Mouse (Mus musculus) heart, embryonic 10.5 days (tissue): ENCODE measurements at regions not wholly inside any gene's neighbourhood (a gene's known extent, or its start where the extent isn't known, plus 50 kb on each side); places are given as distances from the start of the nearest gene placed in this dataset.

Experiments used
- DNase-seq: peaks from one replicate; pipeline ENCODE4 v3.0.0-alpha.2; 2017; ENCODE audit warnings: low spot score
- H3K27ac ChIP-seq: fragments of 300-500 bp; sonication (generic); 2 replicates; pipeline ENCODE4 v1.5.1; 2016; ENCODE audit warnings: mild to moderate bottlenecking
- H3K27me3 ChIP-seq: fragments of 300-500 bp; sonication (generic); 2 replicates; pipeline ENCODE4 v1.6.1; 2016; ENCODE audit warnings: mild to moderate bottlenecking; ENCODE audit not compliant: poor library complexity, insufficient read depth, severe bottlenecking
- H3K36me3 ChIP-seq: fragments of 300-500 bp; sonication (generic); 2 replicates; pipeline ENCODE4 v1.6.1; 2016; ENCODE audit warnings: mild to moderate bottlenecking, moderate library complexity
- H3K4me1 ChIP-seq: fragments of 300-500 bp; sonication (generic); 2 replicates; pipeline ENCODE4 v1.6.1; 2016; ENCODE audit warnings: mild to moderate bottlenecking
- H3K4me3 ChIP-seq: fragments of 300-500 bp; sonication (generic); 2 replicates; pipeline ENCODE4 v1.5.1; 2016; ENCODE audit warnings: mild to moderate bottlenecking, moderate library complexity
- H3K9me3 ChIP-seq: fragments of 300-500 bp; sonication (generic); 2 replicates; pipeline ENCODE4 v1.6.1; 2016; ENCODE audit warnings: mild to moderate bottlenecking, moderate library complexity
- WGBS: fragments of 180-500 bp; shearing (Covaris S2); methylation state at CpG from one replicate; pipeline ENCODE4 v1.1.7; 2016; 5-methylcytosine and 5-hydroxymethylcytosine counted together

DNA sequence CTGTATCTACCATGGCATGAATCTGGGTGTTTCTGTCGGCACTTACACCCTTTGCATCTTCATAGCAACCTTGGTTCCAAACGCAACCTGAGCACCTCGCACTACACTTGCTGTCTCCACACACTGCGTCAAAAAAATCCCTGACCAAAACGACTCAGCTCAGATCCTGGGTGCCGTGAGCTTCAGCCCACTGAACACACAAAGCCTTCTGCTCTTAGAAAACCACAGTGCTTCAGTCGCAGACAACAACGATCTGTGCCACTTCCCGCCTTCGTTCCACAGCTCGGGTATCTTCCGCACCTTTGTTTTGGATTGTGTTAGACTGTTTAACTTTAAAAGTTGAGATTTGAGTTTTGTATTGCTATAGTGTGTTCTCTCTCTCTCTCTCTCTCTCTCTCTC lies 105.7 kb downstream of the Sp3 start:
- H3K27me3 ChIP-seq = no peaks in the 10 kb centered on the region
- 85% methylated on average over 12 of the region's 12 CpGs for whole genome bisulfite sequencing
- no peaks in the 10 kb centered on the region for H3K36me3 ChIP-seq
- DNase-seq = no peak
- H3K27ac ChIP-seq = no peak overlapping the region
- H3K4me1 ChIP-seq = no peaks in the 10 kb centered on the region
- H3K4me3 ChIP-seq = no peak overlapping the region
- no peaks in the 10 kb centered on the region for H3K9me3 ChIP-seq

GRCm38 (mm10) chr2:72875677-72876076 lies 104.6 kb downstream of the Sp3 start:
- WGBS = 64% methylated on average over 2 of the region's 2 CpGs
- Histone ChIP-seq H3K4me3 (no peak overlapping the region), H3K4me1 (no peaks in the 10 kb centered on the region), H3K27ac (no peak overlapping the region), H3K9me3 (no peaks in the 10 kb centered on the region), H3K36me3 (no peaks in the 10 kb centered on the region), H3K27me3 (no peaks in the 10 kb centered on the region)
- DNase-seq = no peak

DNA sequence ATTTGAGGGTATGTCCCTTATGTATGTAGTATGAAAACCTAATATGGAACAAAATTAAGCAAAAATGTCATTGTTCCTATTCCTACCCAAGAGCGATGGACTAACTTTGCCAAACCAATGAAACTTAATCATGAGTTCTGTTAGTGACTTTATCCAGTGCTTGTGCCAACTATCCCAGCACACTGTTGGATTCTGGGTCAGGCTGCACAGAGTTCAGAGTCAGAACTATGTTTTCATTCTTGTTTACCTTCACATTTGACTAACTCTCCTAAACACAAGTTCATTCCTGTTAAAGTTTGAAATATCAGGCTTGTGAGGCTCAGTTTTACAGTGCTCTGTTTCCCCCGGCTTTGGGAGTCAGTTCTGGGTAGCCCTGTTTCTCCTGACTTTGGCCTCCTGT lies 100.2 kb downstream of the Sp3 start:
- Histone ChIP-seq H3K4me3 (no peak overlapping the region), H3K9me3 (no peaks in the 10 kb centered on the region), H3K27ac (no peak overlapping the region), H3K36me3 (no peaks in the 10 kb centered on the region), H3K27me3 (no peaks in the 10 kb centered on the region), H3K4me1 (no peaks in the 10 kb centered on the region)
- 90% methylated on average over 2 of the region's 2 CpGs for WGBS
- DNase-seq = no peak

GRCm38 (mm10) chr2:72881554-72881953 lies 98.7 kb downstream of the Sp3 start:
- no peaks in the 10 kb centered on the region for H3K36me3 ChIP-seq
- 76% methylated on average over 2 of the region's 2 CpGs for WGBS
- H3K27me3 ChIP-seq = no peaks in the 10 kb centered on the region
- H3K9me3 ChIP-seq = no peaks in the 10 kb centered on the region
- H3K4me3 ChIP-seq = no peak overlapping the region
- no peak for DNase-seq
- no peak overlapping the region for H3K27ac ChIP-seq
- H3K4me1 ChIP-seq = no peaks in the 10 kb centered on the region

GRCm38 (mm10) chr2:72886250-72886649 lies 94.0 kb downstream of the Sp3 start:
- 71% methylated on average over 2 of the region's 2 CpGs for WGBS
- H3K9me3 ChIP-seq = no peaks in the 10 kb centered on the region
- H3K27ac ChIP-seq = no peak overlapping the region
- no peak overlapping the region for H3K4me3 ChIP-seq
- H3K27me3 ChIP-seq = no peaks in the 10 kb centered on the region
- H3K4me1 ChIP-seq = peaks cover 3% of the 10 kb centered on the region; the same call in 1 of the 2 replicates
- DNase-seq = no peak
- H3K36me3 ChIP-seq = no peaks in the 10 kb centered on the region
